Mouse (Mus musculus) bone marrow, adult 2 months (tissue): ENCODE results near the gene Prss29.

Experiments
- CTCF ChIP-seq: fragments of 200-500 bp; IDR thresholded peaks from 2 replicates; pipeline ENCODE4 v1.5.1; 2011; ENCODE audit warnings: low read length, control low read depth; ENCODE audit not compliant: control insufficient read depth, insufficient read depth
- POLR2A ChIP-seq: fragments of 200-500 bp; IDR thresholded peaks from 2 replicates; pipeline ENCODE4 v1.6.1; 2011; ENCODE audit warnings: low read depth, mild to moderate bottlenecking, control low read depth, low read length, borderline replicate concordance; ENCODE audit not compliant: control insufficient read depth

- TF ChIP-seq POLR2A (peak; percentile 74; the same call in 1 of the 2 replicates), CTCF (peak; percentile 73)
Observed at GRCm38 (mm10) chr17:25273706-25274501, 44.5 kb upstream of the Prss29 start.
